Mouse (Mus musculus): ENCODE measurements around the gene Tysnd1. TPM values are rescaled to one million over a fixed set of nuclear protein-coding genes. Genes with fewer than 3 reads are reported as not detected.
A peak's percentile ranks its signal among the peaks of the same experiment; 100 is the strongest.

Gene Tysnd1
- total RNA-seq, 2 experiments from 2014 or later, result 32.0 to 36.6 TPM

GRCm38 (mm10) chr10:61680015-61680913 is 15.1 kb upstream of the Tysnd1 start, which contains the start of gene Sar1a:
TSS of gene Sar1a (plus strand) at chr10:61680299.
- peak; percentile 98 for DNase-seq
- intact Hi-C loops (cut with DNase I), result no loop called here

DNA sequence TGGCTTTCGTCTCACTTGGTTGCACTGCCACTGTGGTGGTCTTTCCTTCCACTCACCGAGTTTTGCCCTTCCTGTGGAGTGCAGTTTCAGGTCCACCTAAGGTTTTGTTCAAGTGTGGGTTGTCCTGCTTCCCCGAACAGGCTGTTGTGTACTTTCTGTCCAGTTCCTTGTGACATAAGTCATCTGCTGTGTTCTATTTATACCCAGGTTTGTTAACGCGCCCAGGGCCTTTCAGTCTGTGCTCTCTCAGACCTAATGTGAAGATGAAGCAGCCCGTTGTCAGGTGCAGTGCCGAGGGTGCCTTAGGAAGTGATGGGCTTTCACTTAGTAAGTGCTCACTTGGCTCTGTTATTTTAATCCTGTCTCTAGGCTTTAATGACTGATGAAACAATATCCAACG is 5.9 kb upstream of the Tysnd1 start:
- intact Hi-C loops (cut with DNase I), result no loop called here
- DNase-seq, result no peak

- intact Hi-C loops (cut with DNase I), result no loop called here
- no peak for DNase-seq
Observed at GRCm38 (mm10) chr10:61693563-61693962, 1.8 kb upstream of the Tysnd1 start.

GRCm38 (mm10) chr10:61695703-61696559 is 617 bp downstream of the Tysnd1 start:
- intact Hi-C loops (cut with DNase I), result no loop called here
- no peak for DNase-seq

- no peak for DNase-seq
- intact Hi-C loops (cut with DNase I), result no loop called here
Observed at GRCm38 (mm10) chr10:61696560-61696823, 1.2 kb downstream of the Tysnd1 start.

DNA sequence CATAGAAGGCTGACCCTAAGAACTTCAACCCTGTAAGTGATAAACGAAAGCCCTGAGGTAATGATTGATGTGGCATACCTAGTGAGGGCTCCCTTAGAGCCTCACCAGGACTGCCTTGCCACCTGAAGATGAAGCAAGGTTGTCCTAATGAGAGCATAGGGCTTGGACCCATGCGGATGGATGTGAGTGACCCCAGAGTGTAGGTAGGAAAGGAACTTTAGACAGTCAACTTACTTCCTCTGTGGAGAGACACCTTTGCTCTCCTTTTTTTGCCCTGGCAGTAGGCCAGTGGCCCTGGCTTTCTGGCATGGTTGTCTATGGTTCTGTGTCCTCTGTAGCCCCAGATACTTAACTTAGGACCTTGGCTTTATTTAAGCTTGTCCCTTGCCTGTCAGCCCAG is 1.7 kb downstream of the Tysnd1 start:
- no peak for DNase-seq
- intact Hi-C loops (cut with DNase I), result no loop called here

GRCm38 (mm10) chr10:61704663-61705062 is 9.3 kb downstream of the Tysnd1 start:
- intact Hi-C loops (cut with DNase I), result no loop called here
- no peak for DNase-seq

GRCm38 (mm10) chr10:61706412-61707375 is 11.4 kb downstream of the Tysnd1 start:
- no peak for DNase-seq
- intact Hi-C loops (cut with DNase I), result no loop called here

DNA sequence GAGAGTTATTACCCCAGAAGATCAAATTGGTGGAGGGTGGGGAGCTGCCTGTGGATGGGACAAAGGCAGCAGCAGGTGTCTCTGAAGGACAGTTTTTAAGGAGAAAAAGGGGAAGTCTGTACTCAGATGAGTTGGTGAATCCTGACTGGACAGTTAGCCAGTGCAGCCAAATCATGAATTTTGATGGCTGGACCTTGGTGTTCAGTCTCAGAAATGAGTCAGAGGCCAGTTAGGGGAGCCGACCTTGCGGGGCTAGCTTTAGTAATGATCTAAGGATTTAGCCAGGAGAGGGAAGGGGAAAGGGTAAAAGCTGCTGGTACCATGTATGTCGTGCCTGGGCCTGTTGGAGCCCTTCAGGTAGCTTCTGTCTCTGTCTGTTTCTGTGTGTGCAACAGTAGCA is 18.3 kb downstream of the Tysnd1 start:
- DNase-seq, result no peak

DNA sequence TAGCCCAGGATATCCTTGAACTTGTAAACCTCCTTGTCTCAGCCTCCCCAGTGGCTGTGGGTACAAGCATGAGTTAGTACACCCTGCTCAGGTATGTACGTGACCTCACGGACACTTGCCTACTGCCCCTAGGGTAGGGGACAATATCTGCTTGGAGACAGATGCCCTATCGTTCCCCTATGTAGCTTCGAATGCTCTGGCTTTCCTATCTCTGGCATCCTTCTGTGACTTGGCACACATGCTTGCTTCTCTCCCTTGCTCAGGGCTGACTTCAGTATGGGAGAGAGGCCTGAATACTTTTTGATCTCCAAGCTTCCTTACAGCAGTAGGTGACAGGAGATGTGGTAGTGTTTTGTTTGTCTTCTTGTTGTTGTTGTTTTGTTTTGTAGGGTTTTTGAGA is 18.8 kb downstream of the Tysnd1 start:
- no peak for DNase-seq
- intact Hi-C loops (cut with DNase I), result no loop called here

More for the DNA sequence above, 18.3 kb downstream of the Tysnd1 start:
- intact Hi-C loops (cut with DNase I), result no loop called here

GRCm38 (mm10) chr10:61714771-61715461 is 19.6 kb downstream of the Tysnd1 start, which contains the start of gene Aifm2:
TSS of gene Aifm2 (plus strand) at chr10:61715263.
- intact Hi-C loops (cut with DNase I), result no loop called here
- DNase-seq, result peak; percentile 39

DNA sequence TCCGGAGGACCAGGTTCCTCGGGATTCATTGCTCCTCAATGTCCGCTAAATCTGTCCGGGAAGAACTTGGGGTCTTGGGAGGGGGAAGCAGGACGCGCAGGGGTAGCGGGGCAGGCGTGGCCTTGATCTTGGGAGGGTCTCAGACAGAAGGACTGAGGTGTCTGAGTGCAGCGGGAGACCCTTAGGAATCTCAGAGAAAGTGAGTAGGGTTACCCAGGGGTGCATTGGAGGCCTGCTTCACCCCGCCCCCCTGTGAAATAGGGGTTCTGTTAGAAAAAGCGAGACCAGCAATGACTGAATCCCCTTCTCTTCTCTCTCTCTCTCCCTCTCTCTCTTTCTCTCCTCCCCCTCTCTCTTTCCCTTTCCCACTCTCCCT is 20.1 kb downstream of the Tysnd1 start:
- DNase-seq, result no peak
- intact Hi-C loops (cut with DNase I), result no loop called here

DNA sequence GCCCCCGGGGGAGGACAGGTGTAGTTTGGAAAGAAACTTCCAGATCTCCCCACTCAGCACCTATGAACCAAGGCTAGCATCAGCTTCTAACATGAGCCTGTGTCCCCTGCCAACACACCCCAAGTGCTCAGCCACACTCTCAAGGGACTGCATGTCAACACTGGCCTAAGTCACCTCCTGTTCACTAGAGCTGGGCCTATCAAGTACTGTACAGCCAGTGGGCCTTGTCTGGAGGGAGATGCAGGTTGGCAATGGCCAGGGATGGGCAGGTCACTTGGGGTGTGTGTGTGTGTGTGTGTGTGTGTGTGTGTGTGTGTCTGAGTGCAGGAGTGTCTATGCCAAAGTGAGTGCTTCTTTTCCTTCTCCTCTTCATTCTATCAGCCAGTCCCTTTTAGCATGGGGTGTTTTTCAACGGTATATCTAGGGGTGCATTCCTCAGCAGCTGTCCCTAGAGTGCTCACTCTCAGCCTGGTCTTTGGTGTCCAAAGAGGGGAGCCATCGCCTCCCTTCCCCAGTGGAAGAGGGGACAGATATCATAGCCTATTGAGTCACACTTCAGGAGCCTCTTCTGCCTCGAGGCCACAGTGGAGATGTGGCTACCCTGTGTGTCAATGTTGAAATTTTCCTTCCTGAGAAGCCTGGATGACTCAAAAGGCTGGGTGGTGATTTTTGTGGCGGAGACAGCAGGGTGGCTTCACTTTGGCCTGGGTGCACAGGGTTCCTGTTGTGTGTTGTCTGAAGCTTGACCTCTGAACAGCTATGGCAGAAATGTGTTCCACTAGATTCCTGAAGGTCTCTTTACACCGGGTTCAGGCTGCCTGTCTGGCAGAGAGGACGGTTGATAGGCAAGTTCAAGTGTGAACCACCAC is 20.9 kb downstream of the Tysnd1 start:
- intact Hi-C loops (cut with DNase I), result no loop called here
- DNase-seq, result no peak

DNA sequence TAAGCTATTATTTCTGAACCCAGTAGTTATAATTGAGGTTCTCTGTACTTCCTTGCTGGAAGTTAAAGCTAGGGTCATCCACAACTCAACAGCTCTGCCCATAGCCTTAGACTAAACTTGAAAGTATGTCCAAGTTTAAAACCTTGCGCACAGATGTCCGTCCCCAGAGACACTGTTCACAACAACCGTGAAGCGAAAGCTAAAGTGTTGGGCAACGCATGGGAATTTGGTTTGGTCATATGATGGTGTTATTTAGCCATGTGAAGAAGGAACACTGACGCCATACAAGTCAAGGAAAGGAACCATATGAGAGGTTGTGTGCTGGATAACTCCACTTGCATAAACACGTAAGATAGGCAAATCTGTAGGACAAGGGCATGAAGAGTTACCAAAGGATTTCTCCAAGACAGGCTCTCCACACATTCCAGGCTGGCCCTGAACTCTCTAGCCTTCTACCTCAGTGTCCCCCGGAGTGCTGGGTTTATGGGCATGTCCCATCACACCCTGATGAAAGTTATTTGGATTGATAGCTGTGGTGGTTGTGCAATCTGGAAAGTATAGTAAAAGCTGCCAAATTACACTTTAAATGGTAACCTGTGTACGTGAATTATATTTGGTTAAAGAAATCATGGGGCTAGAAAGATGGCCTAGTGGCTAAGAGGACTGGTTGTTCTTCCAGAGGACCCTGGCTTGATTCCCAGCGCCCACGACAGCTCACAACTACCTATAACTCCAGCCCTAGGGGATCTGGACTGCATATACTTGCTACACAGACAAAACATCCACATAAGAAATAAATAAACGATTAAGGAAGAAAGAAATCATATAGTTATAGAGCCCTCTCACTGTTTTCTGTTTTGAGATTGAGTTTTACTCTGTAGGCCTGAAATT is 22.3 kb downstream of the Tysnd1 start:
- DNase-seq, result no peak
- intact Hi-C loops (cut with DNase I), result no loop called here

DNA sequence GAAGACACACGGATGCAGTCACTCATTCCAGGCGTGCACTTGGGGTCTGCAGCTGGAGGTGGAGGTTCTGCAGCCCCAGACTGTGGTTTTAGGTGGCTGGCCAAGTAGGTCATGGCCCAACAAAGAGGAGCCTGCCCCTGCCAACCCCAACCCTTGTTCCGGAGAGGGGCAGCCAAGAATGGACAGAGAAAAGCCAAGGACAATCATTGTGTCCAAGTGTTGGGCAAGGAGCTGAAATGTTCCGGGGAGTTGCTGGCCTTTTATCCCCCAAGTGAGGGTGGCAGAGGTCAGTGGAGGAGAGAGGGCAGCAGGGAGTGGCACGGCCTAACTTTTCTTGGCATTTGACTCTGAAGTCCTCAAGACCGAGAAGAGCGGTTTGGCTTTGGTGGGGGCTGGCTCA is 25.0 kb downstream of the Tysnd1 start:
- intact Hi-C loops (cut with DNase I), result no loop called here
- no peak for DNase-seq

GRCm38 (mm10) chr10:61722215-61722614 is 26.9 kb downstream of the Tysnd1 start:
- DNase-seq, result no peak
- intact Hi-C loops (cut with DNase I), result no loop called here

- intact Hi-C loops (cut with DNase I), result no loop called here
- no peak for DNase-seq
Observed at GRCm38 (mm10) chr10:61723271-61723670, 28.0 kb downstream of the Tysnd1 start.

DNA sequence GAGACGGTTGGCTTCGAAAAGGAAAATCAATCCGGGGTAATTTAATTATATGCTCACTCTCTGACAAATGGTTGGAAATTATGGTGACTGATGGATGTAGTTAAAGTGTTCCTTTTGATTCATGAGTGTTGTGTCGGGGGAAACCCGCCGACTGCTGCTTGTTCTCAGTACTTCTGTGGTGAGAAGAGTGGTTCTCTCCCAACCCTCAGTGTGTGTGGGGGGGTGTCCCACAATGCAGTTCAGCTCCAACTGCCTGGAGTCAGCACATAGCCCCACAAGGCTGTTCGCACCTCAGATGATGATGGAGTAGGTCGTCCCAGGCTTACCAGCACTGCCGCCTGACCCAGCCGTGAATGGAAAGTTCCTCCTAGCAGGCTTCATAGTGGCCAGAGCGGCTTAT is 33.9 kb downstream of the Tysnd1 start:
- intact Hi-C loops (cut with DNase I), result no loop called here

More for the DNA sequence above, 33.9 kb downstream of the Tysnd1 start:
- no peak for DNase-seq

Data from left cerebral cortex, postnatal 4 days (tissue).